Mouse (Mus musculus): Measurements from ENCODE around the gene Fam20a. TPM values are rescaled to one million over a fixed set of nuclear protein-coding genes. Genes with fewer than 3 reads are reported as not detected.
A peak's percentile ranks its signal among the peaks of the same experiment; 100 is the strongest.

The Fam20a gene
- polyA plus RNA-seq, 1 experiment from 2014 or later, result 1.7 TPM

DNA sequence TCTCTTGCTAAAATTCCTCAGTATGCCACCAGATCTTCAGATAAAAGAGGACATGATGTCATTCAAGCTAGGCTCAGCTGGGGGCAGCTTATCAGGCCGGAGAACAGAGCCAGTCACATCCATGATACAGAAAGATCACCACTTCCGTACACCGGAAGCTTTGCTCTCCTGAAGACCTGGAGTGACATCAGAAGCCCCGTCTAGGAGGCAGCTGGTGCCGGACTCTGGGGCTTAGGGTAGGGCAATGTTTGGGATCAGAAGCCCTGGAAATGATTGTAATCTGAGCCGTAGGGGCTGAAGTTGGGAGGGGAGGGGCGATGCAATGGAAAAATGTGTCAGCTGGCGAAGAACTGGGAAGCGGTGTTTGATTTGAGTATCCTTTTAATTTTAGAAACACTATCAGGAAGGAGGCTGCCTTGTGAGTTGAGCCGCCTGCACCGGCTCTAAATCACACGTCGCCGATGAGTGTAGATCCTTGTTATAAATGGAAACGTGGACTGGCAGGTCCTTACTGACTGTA is 99.5 kb downstream of the Fam20a start:
- no peak overlapping the region for H3K27ac ChIP-seq (ENCODE audit: low read depth, low read length)
- no peak overlapping the region for H3K9ac ChIP-seq (ENCODE audit: low read length)
- H3K4me1 ChIP-seq (ENCODE audit: control insufficient read depth, insufficient read depth, low read length), result no peaks in the 10 kb centered on the region; the same call in 1 of the 2 replicates
- 49% methylated on average over 15 of the region's 15 CpGs for whole genome bisulfite sequencing
- no peaks in the 10 kb centered on the region for H3K9me3 ChIP-seq (replicated peaks; ENCODE audit: control insufficient read depth, low read length)
- DNase-seq (ENCODE audit: low spot score) (no peak), ATAC-seq (no peak)
- H3K4me3 ChIP-seq (ENCODE audit: low read depth, low read length), result no peak overlapping the region
- no peaks in the 10 kb centered on the region for H3K36me3 ChIP-seq (ENCODE audit: control insufficient read depth, insufficient read depth, low read length)
- no peaks in the 10 kb centered on the region for H3K27me3 ChIP-seq (replicated peaks; ENCODE audit: control insufficient read depth, insufficient read depth, low read length)
- no peak overlapping the region for H3K4me2 ChIP-seq (ENCODE audit: low read length)

- H3K9ac ChIP-seq (ENCODE audit: low read length), result no peak overlapping the region
- H3K36me3 ChIP-seq (ENCODE audit: control insufficient read depth, insufficient read depth, low read length), result no peaks in the 10 kb centered on the region
- H3K27ac ChIP-seq (ENCODE audit: low read depth, low read length), result no peak overlapping the region
- ATAC-seq, result no peak; the same call in 1 of the 2 replicates
- DNase-seq (ENCODE audit: low spot score), result peak; percentile 85
- H3K4me1 ChIP-seq (ENCODE audit: control insufficient read depth, insufficient read depth, low read length), result no peaks in the 10 kb centered on the region; the same call in 1 of the 2 replicates
- 21% methylated on average over 2 of the region's 2 CpGs for WGBS
- no peak overlapping the region for H3K4me2 ChIP-seq (ENCODE audit: low read length)
- H3K4me3 ChIP-seq (ENCODE audit: low read depth, low read length), result no peak overlapping the region
- H3K9me3 ChIP-seq (replicated peaks; ENCODE audit: control insufficient read depth, low read length), result no peaks in the 10 kb centered on the region
- H3K27me3 ChIP-seq (replicated peaks; ENCODE audit: control insufficient read depth, insufficient read depth, low read length), result no peaks in the 10 kb centered on the region
These were observed 100.9 kb downstream of the Fam20a start for GRCm38 (mm10) chr11:109621183-109621582.

DNA sequence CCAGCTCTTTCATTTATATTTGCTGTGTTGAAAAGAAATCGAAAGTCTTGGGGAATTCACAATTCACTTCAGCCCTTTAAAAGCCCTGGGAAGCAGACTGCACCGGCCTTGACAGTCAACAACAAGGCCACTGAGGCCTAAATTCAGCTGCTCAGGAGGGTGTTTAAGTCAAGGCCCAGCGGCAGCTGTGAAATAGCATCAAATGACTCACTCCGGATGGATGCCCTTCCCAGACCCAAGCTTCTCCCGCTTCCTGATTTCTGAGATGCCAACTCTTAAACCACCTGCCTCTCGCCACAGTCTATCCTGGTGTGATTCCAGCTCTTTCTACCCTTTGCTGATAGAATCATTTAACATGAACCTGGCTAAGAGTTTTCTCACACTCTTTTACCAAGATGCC is 101.7 kb downstream of the Fam20a start:
- Histone ChIP-seq H3K27ac (ENCODE audit: low read depth, low read length) (no peak overlapping the region), H3K4me1 (ENCODE audit: control insufficient read depth, insufficient read depth, low read length) (no peaks in the 10 kb centered on the region; the same call in 1 of the 2 replicates), H3K36me3 (ENCODE audit: control insufficient read depth, insufficient read depth, low read length) (no peaks in the 10 kb centered on the region), H3K4me3 (ENCODE audit: low read depth, low read length) (no peak overlapping the region), H3K9me3 (replicated peaks; ENCODE audit: control insufficient read depth, low read length) (no peaks in the 10 kb centered on the region), H3K4me2 (ENCODE audit: low read length) (no peak overlapping the region), H3K27me3 (replicated peaks; ENCODE audit: control insufficient read depth, insufficient read depth, low read length) (no peaks in the 10 kb centered on the region), H3K9ac (ENCODE audit: low read length) (no peak overlapping the region)
- 84% methylated on average over 6 of the region's 6 CpGs for WGBS
- DNase-seq (ENCODE audit: low spot score) (no peak), ATAC-seq (no peak)

Other genes with a start within 250 kb of the Fam20a start
- gene Arsg, start 248.9 kb downstream of the Fam20a start, polyA plus RNA-seq (2014; fragmentation: Nextera tagmentation; extraction: Ambion mirVana), result 5.1 and 6.2 TPM in 2 replicates
- 2.8 and 4.4 TPM in 2 replicates for gene Slc16a6, start 248.7 kb downstream of the Fam20a start, polyA plus RNA-seq (2014; fragmentation: Nextera tagmentation; extraction: Ambion mirVana)
- gene Wipi1, start 110.3 kb downstream of the Fam20a start, polyA plus RNA-seq (2014; fragmentation: Nextera tagmentation; extraction: Ambion mirVana), result 5.7 and 6.9 TPM in 2 replicates
- gene Prkar1a, start 72.9 kb downstream of the Fam20a start, polyA plus RNA-seq (2014; fragmentation: Nextera tagmentation; extraction: Ambion mirVana), result 504 and 551 TPM in 2 replicates
- gene 1700012B07Rik, start 105.8 kb upstream of the Fam20a start, polyA plus RNA-seq (2014; fragmentation: Nextera tagmentation; extraction: Ambion mirVana), result not detected in 2 replicates